Mouse (Mus musculus) spleen, postnatal 0 days (tissue): ENCODE data around the gene Dkkl1. TPM values are rescaled to one million over a fixed set of nuclear protein-coding genes. Genes with fewer than 3 reads are reported as not detected.

Source experiments
- polyA plus RNA-seq: library from polyadenylated mRNA; unstranded; fragments of >200 nt; fragmentation: Nextera tagmentation; extraction: Ambion mirVana; gene quantifications from 2 replicates; pipeline ENCODE4 v1.2.1, GENCODE M21; 2015

Dkkl1 gene
- 7.5 and 8.4 TPM in 2 replicates for polyA plus RNA-seq

DNA sequence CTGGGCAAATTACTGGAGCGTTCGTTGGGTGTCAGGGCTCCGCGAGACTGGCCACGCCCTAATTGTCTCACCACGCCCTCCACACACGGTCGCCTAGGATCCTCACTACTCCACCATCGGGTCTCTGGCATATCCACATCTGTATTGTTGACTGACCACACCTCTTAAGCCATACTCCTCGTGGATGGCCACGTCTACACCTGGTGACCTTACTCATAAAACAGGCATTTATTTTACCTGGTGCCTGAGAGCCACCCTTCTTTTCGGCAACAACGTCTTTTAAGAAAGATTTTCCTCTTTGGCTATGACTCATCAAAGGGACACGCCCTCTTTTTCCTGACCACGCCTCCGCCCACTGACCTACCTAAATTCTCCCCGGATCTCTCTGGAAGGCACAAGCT, at the start of gene Dkkl1:
Gene Dkkl1, minus strand, starts transcription at position 297 of the 401 bp plus-strand sequence.

DNA sequence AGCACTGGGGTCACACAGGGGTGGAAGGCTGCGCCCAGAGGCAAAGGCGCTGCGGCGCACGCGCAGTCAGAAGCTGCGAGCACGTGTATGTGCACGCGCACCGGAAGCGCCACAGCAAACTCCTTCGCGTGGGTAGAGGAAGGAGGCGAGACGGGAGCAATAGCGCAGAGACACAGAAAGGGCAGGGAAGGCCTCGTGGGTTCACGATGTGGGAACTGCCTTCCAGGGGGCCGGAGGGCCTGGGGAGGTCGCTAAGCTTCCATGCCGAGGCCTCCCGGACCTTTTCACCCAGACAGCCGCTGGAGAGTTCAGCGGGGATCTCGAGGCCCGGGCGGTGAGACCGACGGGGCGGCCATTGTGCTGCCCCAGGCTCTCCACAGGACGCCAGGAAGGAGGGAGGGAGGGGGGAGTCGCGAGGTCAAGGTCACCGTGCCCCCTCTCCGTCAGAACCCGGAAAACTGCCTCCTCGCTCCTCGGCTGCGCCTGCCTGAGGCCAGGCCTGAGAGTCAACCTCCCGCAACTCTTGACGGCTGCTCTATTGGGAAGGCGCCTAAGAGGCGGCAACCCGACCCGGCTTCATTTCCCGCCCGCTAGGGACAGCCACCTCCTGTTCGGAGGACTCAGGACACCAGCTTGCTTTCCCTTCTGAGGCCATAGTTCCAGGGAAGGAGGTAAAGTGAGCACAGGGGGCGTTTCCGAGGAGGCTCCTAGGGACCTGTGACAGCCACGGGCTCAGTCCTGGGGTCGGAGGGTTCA, 28.9 kb upstream of the Dkkl1 start, which contains the start of gene Slc6a16:
Gene Slc6a16, plus strand, starts transcription at position 453 of the 756 bp plus-strand sequence.

DNA sequence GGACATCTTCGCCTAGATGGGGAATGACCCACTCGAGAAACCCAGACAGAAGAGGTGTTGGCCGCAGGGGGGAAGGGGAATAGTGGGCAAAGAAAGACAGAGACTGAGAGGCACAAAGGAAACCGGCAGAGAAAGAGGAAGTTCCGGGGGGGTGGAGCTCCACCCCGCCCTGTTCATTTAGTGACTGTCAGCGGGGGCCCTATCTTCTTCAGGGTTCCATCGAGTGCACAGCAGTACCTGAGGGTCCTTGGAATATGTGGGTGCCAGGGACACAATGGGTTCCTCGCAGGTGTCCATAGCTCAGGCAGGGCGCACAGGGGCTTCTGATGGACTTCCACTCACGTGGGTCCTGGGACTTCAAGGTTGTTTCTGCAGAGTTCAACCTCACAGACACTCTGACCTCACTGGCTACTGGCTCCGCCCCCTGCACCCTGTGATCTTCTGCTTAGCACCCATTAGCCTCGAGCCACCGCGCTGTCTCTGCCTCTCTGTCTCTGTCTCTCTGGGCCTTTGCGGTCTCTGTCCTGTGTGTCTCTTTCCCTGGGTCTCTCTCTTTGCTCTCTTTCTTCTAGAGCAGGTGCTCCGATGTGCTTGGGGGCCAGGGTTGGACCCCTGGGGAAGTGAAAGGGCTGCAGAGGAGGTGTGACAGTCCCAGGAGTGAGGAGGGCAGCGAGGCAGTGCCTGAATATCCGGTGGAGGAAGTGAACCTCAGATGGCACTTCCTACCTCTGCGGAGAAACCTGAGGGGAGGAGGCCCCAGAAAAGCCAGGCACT, 27.0 kb upstream of the Dkkl1 start, which contains the start of gene Cd37:
Gene Cd37, minus strand, starts transcription at position 393 of the 774 bp plus-strand sequence.

DNA sequence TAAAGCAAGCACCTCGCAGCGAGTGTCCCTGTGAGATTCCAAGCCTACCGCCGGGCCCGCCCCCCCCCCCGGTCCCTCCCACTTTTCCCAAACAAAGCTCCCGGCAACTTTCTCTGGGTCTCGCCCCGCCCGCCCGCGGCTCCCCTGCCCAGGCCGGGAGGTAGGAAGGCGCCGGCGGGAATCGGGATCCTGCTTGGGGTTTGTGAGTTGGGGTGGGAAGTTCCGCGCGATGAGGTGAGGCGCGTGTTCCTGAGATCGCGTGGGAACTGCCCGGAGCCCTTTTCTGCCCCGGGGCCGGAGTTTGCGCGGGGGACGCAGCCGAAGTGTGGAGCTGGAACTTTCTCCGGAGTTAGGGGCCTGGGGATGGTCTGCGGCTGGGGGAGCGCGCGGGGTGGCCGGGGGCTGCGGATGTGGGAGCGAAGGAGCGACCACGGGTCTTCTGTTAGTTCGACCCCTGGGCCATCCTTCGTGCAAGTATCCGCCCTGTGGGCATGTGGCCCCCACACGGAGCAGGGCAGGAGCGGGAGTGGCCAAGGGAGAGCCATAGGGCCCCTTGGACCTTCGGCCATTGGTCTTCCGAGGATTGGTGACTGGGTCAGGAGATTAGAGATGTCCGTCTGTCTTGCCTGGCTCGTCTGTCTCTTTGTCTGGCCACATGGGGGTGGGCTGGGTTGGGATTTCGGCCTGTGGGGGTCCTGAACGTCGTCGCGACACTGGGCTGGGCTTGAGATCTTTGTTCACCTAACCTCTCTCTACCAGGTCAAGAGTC, 3.9 kb upstream of the Dkkl1 start, which contains the start of gene Tead2:
Gene Tead2, plus strand, starts transcription at position 81 of the 769 bp plus-strand sequence.

DNA sequence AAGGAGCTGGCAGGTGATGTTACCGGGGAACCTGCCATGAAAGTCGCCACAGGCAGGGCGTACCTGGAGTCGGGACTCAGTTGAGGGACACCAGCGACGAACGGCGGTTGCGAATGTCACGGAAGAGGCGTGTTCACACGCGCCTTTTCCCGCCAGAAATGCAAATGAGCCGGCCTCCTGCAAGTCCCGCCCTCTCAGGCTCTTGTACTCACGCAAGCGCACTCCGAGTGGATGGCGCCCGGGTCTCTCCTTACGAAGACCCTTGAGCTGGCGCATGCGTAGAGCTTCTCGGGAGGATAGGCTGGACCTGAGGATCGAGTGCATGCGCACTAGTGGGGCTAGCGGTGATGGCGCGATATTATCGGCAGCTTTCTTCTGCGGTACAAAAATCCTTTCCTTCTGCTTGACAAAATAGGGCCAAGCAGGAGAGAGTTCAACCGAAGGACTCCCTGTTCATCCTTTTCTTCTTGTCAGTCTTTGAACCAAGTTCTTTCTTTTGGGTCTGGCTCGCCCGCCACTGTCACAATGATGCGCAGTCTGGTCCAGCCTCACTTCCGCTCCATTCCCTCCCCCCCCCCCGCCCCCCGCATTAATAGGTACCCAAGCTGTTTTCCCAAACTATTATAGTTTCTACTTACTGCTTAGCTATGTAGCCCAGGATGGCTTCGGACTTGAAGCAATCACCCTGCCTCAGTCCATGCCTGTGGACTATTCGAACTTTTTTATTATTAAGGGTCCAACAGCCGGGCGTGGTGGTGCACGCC, 7.4 kb downstream of the Dkkl1 start, which contains the start of gene Ccdc155:
Gene Ccdc155, minus strand, starts transcription at position 513 of the 764 bp plus-strand sequence.

DNA sequence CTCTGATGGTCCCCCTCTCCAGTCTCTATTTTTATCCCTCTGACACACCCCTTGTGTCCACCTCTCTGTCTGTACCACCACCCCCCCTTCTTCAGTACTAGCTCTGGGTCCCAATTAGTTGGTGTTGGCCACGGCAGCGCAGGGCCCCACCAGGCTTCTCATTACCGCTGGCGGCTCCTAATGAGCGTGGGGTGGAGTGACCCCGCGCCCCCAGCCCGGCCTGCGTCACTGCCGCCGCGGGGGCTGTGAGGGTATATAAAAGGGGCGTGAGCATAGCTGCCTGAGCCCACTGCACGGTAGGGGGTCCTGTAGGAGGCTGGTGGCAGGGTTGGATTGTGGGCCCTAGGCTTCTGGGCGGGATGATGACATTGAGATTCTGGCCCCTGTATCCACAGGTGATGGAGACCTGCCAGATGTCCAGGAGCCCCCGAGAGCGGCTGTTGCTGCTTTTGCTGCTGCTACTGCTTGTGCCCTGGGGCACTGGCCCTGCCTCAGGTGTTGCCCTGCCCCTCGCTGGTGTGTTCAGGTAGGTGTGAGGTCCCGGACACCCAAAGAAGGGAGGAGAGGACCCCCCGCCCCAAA, 31.0 kb downstream of the Dkkl1 start, which contains the start of gene Pth2:
Gene Pth2, plus strand, starts transcription at position 100 of the 582 bp plus-strand sequence.

DNA sequence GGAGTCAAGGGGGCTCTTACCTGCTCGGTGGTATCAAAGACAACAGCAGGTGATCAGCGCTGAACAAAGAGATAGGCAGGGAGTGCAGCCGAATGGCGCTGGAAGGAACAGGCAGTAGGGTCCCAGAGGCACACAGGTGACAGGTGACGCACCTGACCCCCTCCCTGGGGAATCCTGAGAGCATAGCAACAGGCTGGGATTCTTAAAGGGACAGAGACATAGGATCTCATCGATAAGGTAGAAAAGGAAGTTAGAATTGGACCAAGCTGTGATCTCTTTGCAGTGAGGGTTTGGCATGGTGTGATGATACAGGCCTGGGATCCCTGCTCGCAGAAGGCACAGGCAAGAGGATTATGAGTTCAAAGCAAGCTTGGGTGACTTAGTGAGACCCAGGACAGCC, 32.5 kb downstream of the Dkkl1 start, which contains the start of gene Gfy:
Gene Gfy, minus strand, starts transcription at position 101 of the 400 bp plus-strand sequence.

DNA sequence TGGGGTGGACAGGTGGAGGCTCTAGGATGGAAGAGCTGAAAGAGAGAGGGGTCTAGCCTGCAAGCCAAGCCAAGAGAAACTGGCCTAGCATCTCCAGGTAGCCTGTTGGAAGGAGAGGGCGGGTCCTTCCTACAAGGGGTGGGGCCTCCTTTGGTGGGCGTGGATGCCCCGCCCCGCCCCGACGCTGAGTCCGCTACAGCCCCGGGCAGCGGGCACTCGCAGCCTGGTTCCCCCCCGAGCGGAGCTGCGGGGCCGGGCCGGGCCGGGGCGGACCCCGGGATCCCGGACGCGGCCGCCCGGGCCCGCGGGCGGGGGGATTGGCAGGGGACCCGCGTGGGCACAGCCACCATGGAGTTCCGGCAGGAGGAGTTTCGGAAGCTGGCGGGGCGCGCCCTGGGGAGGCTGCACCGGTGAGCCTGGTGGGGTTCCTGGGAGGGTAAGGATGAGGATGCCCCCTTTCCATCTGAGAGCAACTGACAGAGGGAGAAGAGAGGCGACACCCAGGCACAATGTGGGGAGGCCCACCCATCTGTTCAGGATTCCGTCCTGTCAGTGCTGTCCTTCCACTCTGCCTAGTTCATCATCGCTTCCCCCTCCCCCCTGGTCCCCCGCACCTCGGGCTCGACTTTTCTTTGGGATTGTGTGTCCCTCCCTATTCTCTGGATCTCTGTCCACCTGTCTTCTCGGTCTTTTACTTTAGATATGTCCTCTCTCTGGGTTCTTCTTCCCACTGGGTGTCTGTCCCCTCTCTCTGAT, 48.0 kb downstream of the Dkkl1 start, which contains the start of gene Slc17a7:
Gene Slc17a7, plus strand, starts transcription at position 215 of the 756 bp plus-strand sequence.

Other genes with a start within 250 kb of the Dkkl1 start
- gene Cpt1c, start 237.3 kb downstream of the Dkkl1 start, polyA plus RNA-seq, result 3.7 and 4.5 TPM in 2 replicates
- 215 and 217 TPM in 2 replicates for gene Prmt1, start 225.6 kb downstream of the Dkkl1 start, polyA plus RNA-seq
- 54.1 and 62.3 TPM in 2 replicates for gene Irf3, start 214.5 kb downstream of the Dkkl1 start, polyA plus RNA-seq
- gene Bcl2l12, start 213.4 kb downstream of the Dkkl1 start, polyA plus RNA-seq, result 28.5 and 32.0 TPM in 2 replicates
- gene Scaf1, start 195.8 kb downstream of the Dkkl1 start, polyA plus RNA-seq, result 15.0 and 17.0 TPM in 2 replicates
- 25.6 and 26.0 TPM in 2 replicates for gene Rras, start 194.2 kb downstream of the Dkkl1 start, polyA plus RNA-seq
- gene Prr12, start 159.3 kb downstream of the Dkkl1 start, polyA plus RNA-seq, result 3.9 and 5.0 TPM in 2 replicates
- gene Nosip, start 149.7 kb downstream of the Dkkl1 start, polyA plus RNA-seq, result 37.2 and 45.0 TPM in 2 replicates
- gene Prrg2, start 149.5 kb downstream of the Dkkl1 start, polyA plus RNA-seq, result 10.0 and 12.4 TPM in 2 replicates
- 80.3 and 93.9 TPM in 2 replicates for gene Rcn3, start 119.9 kb downstream of the Dkkl1 start, polyA plus RNA-seq
- 59.4 and 86.0 TPM in 2 replicates for gene Fcgrt, start 108.3 kb downstream of the Dkkl1 start, polyA plus RNA-seq
- gene Rps11, start 87.7 kb downstream of the Dkkl1 start, polyA plus RNA-seq, result 1,257 and 1,307 TPM in 2 replicates
- gene Rpl13a, start 83.4 kb downstream of the Dkkl1 start, polyA plus RNA-seq, result 1,601 and 1,631 TPM in 2 replicates
- gene Gm45713, start 75.9 kb downstream of the Dkkl1 start, polyA plus RNA-seq, result 0.35 and 0.44 TPM in 2 replicates
- gene Flt3l, start 75.7 kb downstream of the Dkkl1 start, polyA plus RNA-seq, result 7.2 and 9.3 TPM in 2 replicates
- 45.1 and 48.9 TPM in 2 replicates for gene Pih1d1, start 57.8 kb downstream of the Dkkl1 start, polyA plus RNA-seq
- gene Aldh16a1, start 57.6 kb downstream of the Dkkl1 start, polyA plus RNA-seq, result 29.7 and 31.2 TPM in 2 replicates
- gene Slc17a7, start 48.2 kb downstream of the Dkkl1 start, polyA plus RNA-seq, result not detected in 2 replicates
- not detected in 2 replicates for gene Gfy, start 32.6 kb downstream of the Dkkl1 start, polyA plus RNA-seq
- gene Pth2, start 31.2 kb downstream of the Dkkl1 start, polyA plus RNA-seq, result not detected in 2 replicates
- 0.12 and 0.29 TPM in 2 replicates for gene Ccdc155, start 7.3 kb downstream of the Dkkl1 start, polyA plus RNA-seq
- 14.5 and 20.8 TPM in 2 replicates for gene Tead2, start 3.6 kb upstream of the Dkkl1 start, polyA plus RNA-seq
- 71.1 and 87.7 TPM in 2 replicates for gene Cd37, start 27.0 kb upstream of the Dkkl1 start, polyA plus RNA-seq
- gene Slc6a16, start 28.9 kb upstream of the Dkkl1 start, polyA plus RNA-seq, result 0.10 TPM in 1 of 2 replicates, not detected in the other
- not detected in 2 replicates for gene Slc6a21, start 65.4 kb upstream of the Dkkl1 start, polyA plus RNA-seq
- 2.9 and 4.7 TPM in 2 replicates for gene Trpm4, start 121.6 kb upstream of the Dkkl1 start, polyA plus RNA-seq
- gene Hrc, start 123.1 kb upstream of the Dkkl1 start, polyA plus RNA-seq, result 0.06 and 0.12 TPM in 2 replicates
- gene Ppfia3, start 154.9 kb upstream of the Dkkl1 start, polyA plus RNA-seq, result 0.35 and 0.65 TPM in 2 replicates
- 0.41 TPM in 1 of 2 replicates, not detected in the other for gene Lin7b, start 158.4 kb upstream of the Dkkl1 start, polyA plus RNA-seq
- 126 and 132 TPM in 2 replicates for gene Snrnp70, start 183.6 kb upstream of the Dkkl1 start, polyA plus RNA-seq
- 0.05 and 0.06 TPM in 2 replicates for gene Kcna7, start 193.5 kb upstream of the Dkkl1 start, polyA plus RNA-seq
- 1.1 and 1.4 TPM in 2 replicates for gene Ntf5, start 201.5 kb upstream of the Dkkl1 start, polyA plus RNA-seq
- not detected in 2 replicates for gene Lhb, start 208.7 kb upstream of the Dkkl1 start, polyA plus RNA-seq
- 5.7 and 6.9 TPM in 2 replicates for gene Gys1, start 222.7 kb upstream of the Dkkl1 start, polyA plus RNA-seq
- gene Ruvbl2, start 225.9 kb upstream of the Dkkl1 start, polyA plus RNA-seq, result 97.6 and 107 TPM in 2 replicates
- 4,601 and 4,690 TPM in 2 replicates for gene Ftl1, start 247.7 kb upstream of the Dkkl1 start, polyA plus RNA-seq